Mouse (Mus musculus) lung, adult 2 months (tissue): ENCODE data around the gene Adcy9. TPM values are rescaled to one million over a fixed set of nuclear protein-coding genes. Genes with fewer than 3 reads are reported as not detected.

Experiments
- DNase-seq: peaks from one replicate; pipeline ENCODE4 v3.0.0; 2022
- H3K4me1 ChIP-seq: fragments of 200-500 bp; 2 replicates; pipeline ENCODE4 v1.6.1; 2011; ENCODE audit warnings: low read length; ENCODE audit not compliant: control insufficient read depth, insufficient read depth
- H3K4me3 ChIP-seq: fragments of 200-500 bp; replicated peaks from 2 replicates; pipeline ENCODE3; 2011; ENCODE audit warnings: low read depth, mild to moderate bottlenecking, control low read depth, low read length; ENCODE audit errors: extremely low read depth
- CTCF ChIP-seq: fragments of 200-500 bp; IDR thresholded peaks from 2 replicates; pipeline ENCODE4 v1.5.1; 2011; ENCODE audit warnings: mild to moderate bottlenecking, low read length, control low read depth; ENCODE audit not compliant: insufficient read depth
- POLR2A ChIP-seq: fragments of 200-500 bp; IDR thresholded peaks from 2 replicates; pipeline ENCODE4 v1.6.1; 2011; ENCODE audit warnings: low read depth, mild to moderate bottlenecking, control low read depth, low read length, borderline replicate concordance; ENCODE audit errors: extremely low read depth
- WGBS: fragments of 180-500 bp; shearing (Covaris S2); methylation state at CpG from one replicate; pipeline ENCODE4 v1.1.7; 2018; 5-methylcytosine and 5-hydroxymethylcytosine counted together
- polyA plus RNA-seq: library from polyadenylated mRNA; depleted of rRNA; stranded (reverse); fragments of >200 nt; gene quantifications from 2 replicates; pipeline ENCODE4 v1.2.3, GENCODE M21; 2012; rRNA removed

Adcy9 gene
- 19.8 and 20.8 TPM in 2 replicates for polyA plus RNA-seq

GRCm38 (mm10) chr16:4420298-4421054 lies at the start of gene Adcy9:
Gene Adcy9 (minus strand): TSS chr16:4420498.
- TF ChIP-seq POLR2A, result peak; percentile 63; the same call in 1 of the 2 replicates
- no peak for TF ChIP-seq CTCF
- WGBS, result under 1% methylated on average over 60 of the region's 64 CpGs

GRCm38 (mm10) chr16:4469599-4470352 lies 49.5 kb upstream of the Adcy9 start:
- DNase-seq, result no peak
- WGBS, result 51% methylated on average over 10 of the region's 10 CpGs
- no peak overlapping the region for H3K4me3 ChIP-seq
- no peaks in the 10 kb centered on the region; the same call in 1 of the 2 replicates for H3K4me1 ChIP-seq
- TF ChIP-seq CTCF (0 out of 2 replicates have a peak, but pooled peaks have one; percentile 18), POLR2A (no peak)

More at GRCm38 (mm10) chr16:4420298-4421054, at the start of gene Adcy9:
- DNase-seq, result peak; percentile 88
- peaks cover 17% of the 10 kb centered on the region for H3K4me1 ChIP-seq
- peak within 1 kb of the TSS; percentile 74 for H3K4me3 ChIP-seq

GRCm38 (mm10) chr16:4464529-4465089 lies 44.3 kb upstream of the Adcy9 start:
- TF ChIP-seq CTCF, result no peak
- TF ChIP-seq POLR2A, result no peak
- DNase-seq, result no peak
- Histone ChIP-seq H3K4me1 (no peaks in the 10 kb centered on the region), H3K4me3 (no peak overlapping the region)
- 60% methylated on average over 9 of the region's 9 CpGs for WGBS

- WGBS, result 80% methylated on average over 3 of the region's 3 CpGs
- TF ChIP-seq CTCF (no peak), POLR2A (no peak)
- no peaks in the 10 kb centered on the region for H3K4me1 ChIP-seq
- DNase-seq, result no peak
- H3K4me3 ChIP-seq, result no peak overlapping the region
These were observed 37.6 kb upstream of the Adcy9 start for GRCm38 (mm10) chr16:4457927-4458326.

- Histone ChIP-seq H3K4me3 (no peak overlapping the region), H3K4me1 (no peaks in the 10 kb centered on the region)
- TF ChIP-seq CTCF (no peak), POLR2A (no peak)
- no peak for DNase-seq
- 80% methylated on average over 5 of the region's 5 CpGs for WGBS
These were observed 36.1 kb upstream of the Adcy9 start for GRCm38 (mm10) chr16:4456391-4456790.

- TF ChIP-seq CTCF (no peak), POLR2A (no peak)
- H3K4me3 ChIP-seq, result no peak overlapping the region
- no peaks in the 10 kb centered on the region for H3K4me1 ChIP-seq
- WGBS, result 79% methylated on average over 4 of the region's 4 CpGs
- DNase-seq, result no peak
These were observed 35.4 kb upstream of the Adcy9 start for GRCm38 (mm10) chr16:4455693-4456092.

- 86% methylated on average over 7 of the region's 7 CpGs for WGBS
- no peak for DNase-seq
- H3K4me1 ChIP-seq, result no peaks in the 10 kb centered on the region
- TF ChIP-seq CTCF (no peak), POLR2A (no peak)
- no peak overlapping the region for H3K4me3 ChIP-seq
These were observed 34.3 kb upstream of the Adcy9 start for GRCm38 (mm10) chr16:4454563-4454962.

- 90% methylated on average over 6 of the region's 6 CpGs for WGBS
- no peak for DNase-seq
- TF ChIP-seq CTCF (no peak), POLR2A (no peak)
- H3K4me3 ChIP-seq, result no peak overlapping the region
- no peaks in the 10 kb centered on the region for H3K4me1 ChIP-seq
These were observed 29.1 kb upstream of the Adcy9 start for GRCm38 (mm10) chr16:4449418-4449817.

- TF ChIP-seq CTCF, result no peak
- TF ChIP-seq POLR2A, result no peak
- Histone ChIP-seq H3K4me3 (no peak overlapping the region), H3K4me1 (no peaks in the 10 kb centered on the region)
- 50% methylated on average over 9 of the region's 9 CpGs for WGBS
- DNase-seq, result no peak
These were observed 27.9 kb upstream of the Adcy9 start for GRCm38 (mm10) chr16:4448235-4448634.

- no peak for TF ChIP-seq POLR2A
- no peak for TF ChIP-seq CTCF
- DNase-seq, result no peak
- H3K4me1 ChIP-seq, result no peaks in the 10 kb centered on the region
- 62% methylated on average over 4 of the region's 4 CpGs for WGBS
- no peak overlapping the region for H3K4me3 ChIP-seq
These were observed 26.1 kb upstream of the Adcy9 start for GRCm38 (mm10) chr16:4446395-4446794.
